Mouse (Mus musculus) small intestine, adult 2 months (tissue): ENCODE measurements around the gene Ctnnbl1. TPM values are rescaled to one million over a fixed set of nuclear protein-coding genes. Genes with fewer than 3 reads are reported as not detected.

Source experiments
- H3K27ac ChIP-seq: fragments of 200-500 bp; 2 replicates; pipeline ENCODE4 v1.5.1; 2012; ENCODE audit warnings: low read depth, low read length, control low read depth, inconsistent platforms; ENCODE audit not compliant: insufficient read depth
- H3K27me3 ChIP-seq: fragments of 200-500 bp; 2 replicates; pipeline ENCODE4 v1.6.1; 2012; ENCODE audit warnings: mild to moderate bottlenecking, moderate library complexity, low read length, inconsistent platforms; ENCODE audit not compliant: control insufficient read depth, insufficient read depth
- H3K36me3 ChIP-seq: fragments of 200-500 bp; 2 replicates; pipeline ENCODE4 v1.6.1; 2012; ENCODE audit warnings: mild to moderate bottlenecking, low read length, control low read depth, inconsistent platforms; ENCODE audit not compliant: control insufficient read depth, insufficient read depth
- H3K4me1 ChIP-seq: fragments of 200-500 bp; 2 replicates; pipeline ENCODE4 v1.6.1; 2012; ENCODE audit warnings: low read length, inconsistent platforms, mixed read lengths; ENCODE audit not compliant: control insufficient read depth, insufficient read depth, insufficient read length
- H3K4me3 ChIP-seq: fragments of 200-500 bp; 2 replicates; pipeline ENCODE4 v1.5.1; 2012; ENCODE audit warnings: low read depth, mild to moderate bottlenecking, control low read depth, inconsistent platforms, low read length, moderate library complexity
- CTCF ChIP-seq: fragments of 200-500 bp; IDR thresholded peaks from 2 replicates; pipeline ENCODE4 v1.5.1; 2012; ENCODE audit warnings: low read depth, mild to moderate bottlenecking, control low read depth, inconsistent platforms, low read length, moderate library complexity, mixed read lengths; ENCODE audit not compliant: insufficient replicate concordance, insufficient read length; ENCODE audit errors: extremely low read depth
- POLR2A ChIP-seq: fragments of 200-500 bp; IDR thresholded peaks from 2 replicates; pipeline ENCODE4 v1.6.1; 2012; ENCODE audit warnings: low read depth, mild to moderate bottlenecking, control low read depth, inconsistent platforms, low read length, moderate library complexity
- WGBS: fragments of 180-500 bp; shearing (Covaris S2); methylation state at CpG from one replicate; pipeline ENCODE4 v1.1.7; 2018; 5-methylcytosine and 5-hydroxymethylcytosine counted together
- polyA plus RNA-seq: library from polyadenylated mRNA; depleted of rRNA; stranded (reverse); fragments of >200 nt; gene quantifications from 2 replicates; pipeline ENCODE4 v1.2.3, GENCODE M21; 2012

The Ctnnbl1 gene
- polyA plus RNA-seq, 1 experiment: 17.2 TPM

DNA sequence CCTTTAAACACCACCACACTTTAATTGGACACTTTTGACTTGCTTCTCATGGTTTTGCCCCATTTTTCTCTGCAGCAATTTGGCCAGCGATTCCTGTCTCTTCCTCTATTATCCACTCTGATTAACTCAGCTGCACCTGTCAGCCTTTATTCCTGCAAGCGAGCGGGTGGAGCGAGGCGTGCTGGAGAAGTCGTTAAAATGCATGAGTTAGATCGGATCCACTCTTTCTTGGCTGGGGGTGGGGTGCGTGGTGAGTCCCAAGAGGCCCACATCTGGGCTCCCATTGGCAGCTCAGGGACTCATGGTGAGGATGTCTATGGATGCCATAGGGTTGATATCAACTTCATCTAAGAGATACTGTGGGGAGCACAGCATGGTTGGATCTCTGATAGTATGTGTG is 34.0 kb upstream of the Ctnnbl1 start:
- no peaks in the 10 kb centered on the region for H3K4me1 ChIP-seq
- peaks cover 3% of the 10 kb centered on the region; the same call in 1 of the 2 replicates for H3K27me3 ChIP-seq
- no peak overlapping the region for H3K27ac ChIP-seq
- 57% methylated on average over 8 of the region's 8 CpGs for WGBS
- no peaks in the 10 kb centered on the region for H3K36me3 ChIP-seq
- H3K4me3 ChIP-seq: no peak overlapping the region
- TF ChIP-seq POLR2A: no peak
- no peak for TF ChIP-seq CTCF

DNA sequence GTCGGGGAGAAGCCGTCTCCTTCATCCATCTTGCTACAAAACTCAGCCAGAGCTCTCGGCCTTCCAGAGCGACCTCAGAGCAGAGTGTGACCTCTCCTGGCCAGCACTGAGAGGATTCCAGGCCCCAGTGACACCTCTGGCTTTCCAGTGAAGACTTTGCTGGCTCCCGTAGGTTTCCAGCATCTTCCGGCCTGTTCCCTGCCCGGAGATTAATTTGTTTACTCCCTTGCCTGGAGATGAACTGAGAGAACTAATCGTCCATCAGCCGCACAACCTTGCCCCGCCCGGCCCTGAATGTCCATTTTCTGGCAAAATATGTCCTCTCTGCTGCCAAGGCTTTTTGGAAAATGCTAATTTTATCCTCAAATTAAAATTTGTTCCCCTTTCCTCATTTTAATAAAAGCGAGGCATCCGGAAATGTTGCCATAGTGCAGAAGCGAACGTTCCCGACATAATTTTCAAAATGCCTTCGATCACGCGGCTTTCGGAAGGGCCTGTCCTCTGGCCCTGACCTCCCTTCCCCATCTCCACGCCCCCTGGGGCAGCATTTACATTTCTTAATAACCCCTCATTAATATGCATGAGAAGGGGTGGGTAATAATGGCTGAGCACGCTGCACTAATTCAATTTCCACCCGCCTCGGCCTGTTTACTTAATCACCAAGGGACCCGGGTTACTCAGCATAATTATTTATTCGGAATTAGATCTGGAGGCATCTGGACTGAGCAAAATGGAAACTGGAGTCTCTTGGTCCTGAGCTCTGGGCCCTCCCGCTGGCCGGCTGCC is 32.0 kb upstream of the Ctnnbl1 start:
- Histone ChIP-seq H3K4me1 (no peaks in the 10 kb centered on the region), H3K27ac (no peak overlapping the region), H3K4me3 (no peak overlapping the region), H3K27me3 (peaks cover 3% of the 10 kb centered on the region; the same call in 1 of the 2 replicates), H3K36me3 (no peaks in the 10 kb centered on the region)
- TF ChIP-seq POLR2A (no peak), CTCF (no peak)
- 40% methylated on average over 28 of the region's 28 CpGs for WGBS

DNA sequence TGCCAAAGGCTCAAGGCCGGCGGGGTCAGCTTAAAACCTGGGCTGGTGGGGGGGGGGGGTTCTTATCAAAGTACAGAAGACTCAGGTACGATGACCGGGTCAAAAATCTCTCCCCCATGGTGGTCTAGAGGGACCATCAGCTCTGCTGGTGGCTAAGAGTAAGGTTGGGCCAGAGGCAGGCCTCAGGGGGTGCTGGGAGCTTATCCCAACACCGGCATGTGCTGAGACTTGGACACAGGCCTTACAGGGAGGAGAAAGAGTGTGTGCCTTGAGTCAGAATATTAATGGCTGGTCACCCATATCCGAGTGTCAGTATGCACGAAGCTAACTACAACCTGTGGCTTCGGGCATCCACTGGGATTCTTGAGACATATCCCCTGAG is 31.4 kb upstream of the Ctnnbl1 start:
- H3K4me3 ChIP-seq: no peak overlapping the region
- H3K4me1 ChIP-seq: no peaks in the 10 kb centered on the region
- TF ChIP-seq POLR2A (no peak), CTCF (no peak)
- H3K36me3 ChIP-seq: no peaks in the 10 kb centered on the region
- 62% methylated on average over 8 of the region's 8 CpGs for WGBS
- H3K27me3 ChIP-seq: peaks cover 3% of the 10 kb centered on the region; the same call in 1 of the 2 replicates
- no peak overlapping the region for H3K27ac ChIP-seq

DNA sequence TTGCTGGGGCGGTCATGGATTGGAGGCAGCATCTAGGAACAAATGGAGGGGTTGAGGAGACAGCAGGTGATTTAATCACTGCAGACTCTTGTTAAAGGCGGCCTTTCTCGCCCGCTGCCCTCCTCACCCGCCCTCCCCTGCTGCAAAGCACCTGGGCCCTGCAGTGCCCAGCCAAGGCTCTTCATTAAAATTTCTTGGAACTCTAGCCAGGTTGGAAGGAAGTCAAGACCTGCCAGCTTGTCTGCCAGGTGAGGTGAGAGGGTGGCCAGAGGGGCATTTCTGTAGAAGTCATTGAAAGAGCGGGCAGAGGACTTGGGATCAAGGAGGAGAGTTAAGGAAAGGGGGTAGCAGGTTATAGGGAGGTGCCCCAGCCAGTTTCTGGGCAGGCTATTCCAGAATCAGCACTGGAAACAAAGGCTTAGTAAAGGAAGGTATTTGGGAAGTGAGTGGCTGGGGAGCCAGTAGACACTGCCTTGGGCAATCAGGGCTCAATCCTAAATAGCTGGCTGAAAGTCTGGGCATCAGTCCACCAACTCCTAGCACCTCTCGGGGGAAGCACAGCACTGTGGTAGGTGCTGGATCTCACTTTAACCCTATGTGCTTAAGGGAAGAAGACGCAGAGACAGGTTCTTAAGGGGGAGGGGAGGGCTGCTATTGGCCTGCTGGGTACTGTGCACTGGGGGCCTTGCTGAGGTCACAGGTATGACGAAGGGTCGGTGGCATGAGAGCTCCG is 29.8 kb upstream of the Ctnnbl1 start:
- 63% methylated on average over 11 of the region's 11 CpGs for WGBS
- Histone ChIP-seq H3K36me3 (no peaks in the 10 kb centered on the region), H3K4me1 (no peaks in the 10 kb centered on the region), H3K27me3 (peaks cover 3% of the 10 kb centered on the region; the same call in 1 of the 2 replicates), H3K4me3 (no peak overlapping the region), H3K27ac (no peak overlapping the region)
- TF ChIP-seq CTCF (no peak), POLR2A (no peak)

DNA sequence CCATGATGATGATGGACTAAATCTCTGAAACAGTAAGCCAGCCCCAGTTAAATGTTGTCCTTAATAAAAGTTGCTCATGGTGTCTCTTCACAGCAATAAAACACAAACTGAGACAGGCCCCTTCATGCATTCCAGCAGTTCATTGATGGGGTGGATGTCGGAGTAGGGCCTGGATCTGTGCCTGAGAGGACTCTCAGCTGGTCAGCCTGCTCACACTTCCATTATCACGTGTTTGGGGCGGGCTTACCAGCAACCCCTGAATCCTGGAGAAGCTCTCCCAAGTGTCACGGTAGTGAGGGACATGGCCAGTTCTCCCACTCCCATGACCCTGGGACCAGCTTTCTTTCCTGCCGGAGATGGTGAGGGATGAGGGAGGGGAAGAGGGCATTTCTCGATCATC is 24.5 kb upstream of the Ctnnbl1 start:
- H3K27ac ChIP-seq: no peak overlapping the region
- no peaks in the 10 kb centered on the region for H3K36me3 ChIP-seq
- WGBS: 66% methylated on average over 6 of the region's 6 CpGs
- TF ChIP-seq CTCF (no peak), POLR2A (no peak)
- H3K27me3 ChIP-seq: no peaks in the 10 kb centered on the region; the same call in 1 of the 2 replicates
- no peaks in the 10 kb centered on the region for H3K4me1 ChIP-seq
- H3K4me3 ChIP-seq: no peak overlapping the region

DNA sequence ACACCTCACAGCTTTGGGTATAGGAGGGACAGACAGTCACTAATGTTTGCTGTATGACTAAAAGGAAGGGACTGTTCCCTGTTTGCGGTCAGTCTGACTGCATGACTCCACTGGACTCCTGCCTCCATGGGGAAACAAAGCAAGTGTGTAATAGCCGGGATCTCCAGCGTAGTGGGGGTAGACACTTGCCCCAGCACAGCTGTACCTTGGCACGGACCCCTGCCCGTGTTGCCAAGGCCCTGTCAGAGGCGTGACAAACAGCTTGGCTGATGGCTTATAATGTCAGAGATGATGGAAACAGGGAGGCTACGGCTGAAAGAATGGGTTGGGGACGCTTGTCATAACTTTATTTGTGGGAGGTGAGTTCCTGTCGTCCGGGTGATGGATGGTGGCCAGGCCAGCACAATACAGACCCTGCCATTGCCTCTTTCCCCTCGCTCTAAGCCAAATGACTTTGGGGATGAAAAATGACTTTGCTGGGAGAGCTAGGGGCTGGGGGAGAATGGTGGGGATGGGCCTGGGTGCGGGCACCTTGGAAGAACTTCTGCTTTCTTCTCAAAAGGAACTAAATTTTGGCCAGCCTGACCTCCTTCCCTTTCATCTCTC is 21.5 kb upstream of the Ctnnbl1 start:
- TF ChIP-seq POLR2A (no peak), CTCF (no peak)
- no peak overlapping the region for H3K4me3 ChIP-seq
- H3K36me3 ChIP-seq: no peaks in the 10 kb centered on the region
- 41% methylated on average over 12 of the region's 12 CpGs for WGBS
- no peaks in the 10 kb centered on the region; the same call in 1 of the 2 replicates for H3K27me3 ChIP-seq
- no peak overlapping the region for H3K27ac ChIP-seq
- H3K4me1 ChIP-seq: no peaks in the 10 kb centered on the region

DNA sequence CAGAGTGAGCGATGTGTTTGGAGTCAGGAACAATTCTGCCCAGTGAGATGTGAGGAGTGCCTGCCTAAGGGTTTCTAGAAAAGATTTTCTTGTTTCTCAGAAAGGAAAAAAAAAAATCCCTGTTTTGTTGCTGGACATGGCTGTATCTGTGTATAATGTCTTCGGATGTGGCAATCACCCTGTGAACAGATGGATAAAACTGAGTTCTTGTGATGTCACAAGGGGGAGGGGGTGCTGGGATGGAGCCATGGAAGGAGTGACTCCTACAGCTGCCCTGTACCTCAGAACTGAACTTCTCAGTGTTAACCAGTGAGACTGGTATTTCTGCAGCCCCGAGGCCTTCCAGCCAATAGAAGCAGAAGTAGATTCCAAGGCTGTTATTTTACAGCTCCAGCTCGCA is 18.8 kb upstream of the Ctnnbl1 start:
- WGBS: 49% methylated on average over 4 of the region's 4 CpGs
- no peaks in the 10 kb centered on the region for H3K36me3 ChIP-seq
- no peaks in the 10 kb centered on the region; the same call in 1 of the 2 replicates for H3K27me3 ChIP-seq
- no peak overlapping the region for H3K27ac ChIP-seq
- TF ChIP-seq POLR2A (no peak), CTCF (no peak)
- H3K4me3 ChIP-seq: no peak overlapping the region
- no peaks in the 10 kb centered on the region for H3K4me1 ChIP-seq
